Mouse (Mus musculus) heart, embryonic 11.5 days (tissue): ENCODE results near the gene Fosl2. TPM values are rescaled to one million over a fixed set of nuclear protein-coding genes. Genes with fewer than 3 reads are reported as not detected.
A peak's percentile ranks its signal among the peaks of the same experiment; 100 is the strongest.
"Not testable (repeated sequence)": the region's sequence is repeated elsewhere in the genome, so short reads cannot be mapped to it uniquely, and the experiment has no call there.

Experiments
- ATAC-seq: fragments of 200-750 bp; cut with Nextera tagmentation; replicated peaks from 2 replicates; pipeline ENCODE4 v1.8.0; 2017; ENCODE audit warnings: moderate library complexity; ENCODE audit not compliant: insufficient number of reproducible peaks, low FRiP score, low TSS enrichment
- H3K27ac ChIP-seq: fragments of 300-500 bp; sonication (generic); 2 replicates; pipeline ENCODE4 v1.5.1; 2014; ENCODE audit warnings: mild to moderate bottlenecking, low read depth, low read length
- H3K27me3 ChIP-seq: fragments of 300-500 bp; sonication (generic); 2 replicates; pipeline ENCODE4 v1.6.1; 2014; ENCODE audit warnings: mild to moderate bottlenecking, low read length, mixed read lengths; ENCODE audit not compliant: control insufficient read depth, insufficient read depth
- H3K36me3 ChIP-seq: fragments of 300-500 bp; sonication (generic); 2 replicates; pipeline ENCODE4 v1.6.1; 2014; ENCODE audit warnings: mild to moderate bottlenecking, low read length, moderate library complexity, mixed read lengths; ENCODE audit not compliant: control insufficient read depth, insufficient read depth
- H3K4me1 ChIP-seq: fragments of 300-500 bp; sonication (generic); 2 replicates; pipeline ENCODE4 v1.6.1; 2014; ENCODE audit warnings: low read length; ENCODE audit not compliant: control insufficient read depth, insufficient read depth
- H3K4me2 ChIP-seq: fragments of 300-500 bp; sonication (generic); 2 replicates; pipeline ENCODE4 v1.6.1; 2014; ENCODE audit warnings: mild to moderate bottlenecking, moderate library complexity
- H3K4me3 ChIP-seq: fragments of 300-500 bp; sonication (generic); 2 replicates; pipeline ENCODE4 v1.5.1; 2014; ENCODE audit warnings: low read depth, low read length
- H3K9ac ChIP-seq: fragments of 300-500 bp; sonication (generic); 2 replicates; pipeline ENCODE4 v1.6.1; 2014; ENCODE audit warnings: mild to moderate bottlenecking, low read depth, low read length, moderate library complexity
- H3K9me3 ChIP-seq: fragments of 300-500 bp; sonication (generic); replicated peaks from 2 replicates; pipeline ENCODE4 v1.6.1; 2016; ENCODE audit warnings: low read length; ENCODE audit not compliant: control insufficient read depth
- WGBS: fragments of 180-500 bp; shearing (Covaris S2); extraction: QIAGEN DNeasy Blood & Tissue Kit; methylation state at CpG from one replicate; pipeline ENCODE4 v1.1.7; 2014; ENCODE audit not compliant: insufficient replicate concordance; 5-methylcytosine and 5-hydroxymethylcytosine counted together
- polyA plus RNA-seq: library from polyadenylated mRNA; unstranded; fragments of >200 nt; fragmentation: Nextera tagmentation; extraction: Ambion mirVana; gene quantifications from 2 replicates; pipeline ENCODE4 v1.2.1, GENCODE M21; 2014

The Fosl2 gene
- polyA plus RNA-seq, 1 experiment from 2014 or later = 3.0 TPM

- H3K4me2 ChIP-seq = no peak overlapping the region
- H3K4me1 ChIP-seq = no peaks in the 10 kb centered on the region
- no peak overlapping the region for H3K27ac ChIP-seq
- no peak overlapping the region for H3K4me3 ChIP-seq
- 57% methylated on average over 4 of the region's 4 CpGs for WGBS
- H3K36me3 ChIP-seq = no peaks in the 10 kb centered on the region
- H3K27me3 ChIP-seq = no peaks in the 10 kb centered on the region
- ATAC-seq = no peak
- no peak overlapping the region for H3K9ac ChIP-seq
- no peaks in the 10 kb centered on the region for H3K9me3 ChIP-seq
Observed at GRCm38 (mm10) chr5:32177737-32178136, 42.1 kb downstream of the Fosl2 start.

- not testable (repeated sequence) for H3K4me2 ChIP-seq, H3K27ac ChIP-seq, ATAC-seq, H3K36me3 ChIP-seq, H3K4me1 ChIP-seq, H3K4me3 ChIP-seq, H3K27me3 ChIP-seq, H3K9ac ChIP-seq, H3K9me3 ChIP-seq
- 74% methylated on average over 5 of the region's 6 CpGs for WGBS
Observed at GRCm38 (mm10) chr5:32178720-32179119, 43.1 kb downstream of the Fosl2 start.

GRCm38 (mm10) chr5:32182885-32183629 is 47.5 kb downstream of the Fosl2 start:
- Histone ChIP-seq H3K9me3 (no peaks in the 10 kb centered on the region), H3K27me3 (no peaks in the 10 kb centered on the region), H3K4me1 (no peaks in the 10 kb centered on the region), H3K4me3 (no peak overlapping the region), H3K27ac (no peak overlapping the region), H3K36me3 (no peaks in the 10 kb centered on the region), H3K4me2 (no peak overlapping the region), H3K9ac (no peak overlapping the region)
- WGBS = 58% methylated on average over 4 of the region's 4 CpGs
- ATAC-seq = no peak

DNA sequence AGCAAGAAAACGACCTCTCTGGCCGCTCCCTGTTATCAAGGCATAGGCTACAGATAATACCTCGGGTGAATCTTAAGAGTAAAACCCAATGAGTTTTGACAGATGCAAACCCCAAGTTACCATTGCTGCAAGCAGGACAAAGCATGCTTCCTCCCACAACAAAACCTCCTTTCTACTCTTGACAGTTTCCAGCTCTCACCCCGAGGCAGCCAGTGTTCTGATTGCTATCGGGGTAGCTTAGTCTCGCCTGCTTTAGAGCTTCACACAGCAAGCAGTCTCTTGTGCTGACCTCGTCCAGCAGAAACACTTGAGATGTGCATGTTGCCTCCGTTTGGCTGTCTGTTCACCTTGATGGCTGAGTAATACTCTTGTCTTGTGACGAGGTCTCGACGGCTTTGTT is 52.1 kb downstream of the Fosl2 start:
- 0 out of 2 replicates have a peak overlapping the region, but pooled peaks have one; percentile 2 for H3K4me2 ChIP-seq
- no peak overlapping the region for H3K27ac ChIP-seq
- no peaks in the 10 kb centered on the region for H3K9me3 ChIP-seq
- no peaks in the 10 kb centered on the region for H3K27me3 ChIP-seq
- no peaks in the 10 kb centered on the region for H3K36me3 ChIP-seq
- H3K4me1 ChIP-seq = no peaks in the 10 kb centered on the region
- H3K9ac ChIP-seq = no peak overlapping the region
- no peak overlapping the region for H3K4me3 ChIP-seq
- WGBS = 23% methylated on average over 11 of the region's 11 CpGs
- no peak for ATAC-seq

DNA sequence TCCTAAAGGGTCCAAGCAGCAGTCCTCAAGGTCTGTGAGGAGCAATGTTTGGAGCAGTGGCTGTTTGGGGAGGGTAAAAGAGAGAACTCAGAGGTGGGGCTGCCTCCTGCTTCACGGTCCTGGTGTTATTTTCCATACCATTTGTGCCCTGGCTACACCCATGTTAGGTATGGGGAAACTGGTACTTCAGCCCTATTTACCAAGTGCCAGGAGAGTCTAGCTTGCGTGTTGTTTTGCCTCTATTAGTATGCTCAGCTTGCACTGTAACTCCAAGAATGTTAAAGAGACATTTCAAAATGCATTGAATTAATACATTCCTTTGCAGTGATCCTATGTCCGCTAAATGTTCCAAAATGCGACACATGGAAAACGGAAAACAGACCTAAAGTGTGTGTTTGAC is 55.7 kb downstream of the Fosl2 start:
- 80% methylated on average over 5 of the region's 5 CpGs for WGBS
- ATAC-seq = no peak
- no peaks in the 10 kb centered on the region; the same call in 1 of the 2 replicates for H3K4me1 ChIP-seq
- H3K4me3 ChIP-seq = no peak overlapping the region
- no peaks in the 10 kb centered on the region for H3K9me3 ChIP-seq
- H3K4me2 ChIP-seq = no peak overlapping the region
- H3K36me3 ChIP-seq = no peaks in the 10 kb centered on the region
- no peaks in the 10 kb centered on the region for H3K27me3 ChIP-seq
- H3K9ac ChIP-seq = no peak overlapping the region
- no peak overlapping the region for H3K27ac ChIP-seq

- H3K9me3 ChIP-seq = no peaks in the 10 kb centered on the region
- no peaks in the 10 kb centered on the region for H3K27me3 ChIP-seq
- 64% methylated on average over 16 of the region's 16 CpGs for WGBS
- H3K9ac ChIP-seq = no peak overlapping the region
- no peak overlapping the region for H3K27ac ChIP-seq
- no peak for ATAC-seq
- H3K4me3 ChIP-seq = no peak overlapping the region
- H3K4me1 ChIP-seq = no peaks in the 10 kb centered on the region; the same call in 1 of the 2 replicates
- H3K36me3 ChIP-seq = no peaks in the 10 kb centered on the region
- H3K4me2 ChIP-seq = no peak overlapping the region
Observed at GRCm38 (mm10) chr5:32192016-32192845, 56.6 kb downstream of the Fosl2 start.

- Histone ChIP-seq H3K27me3 (no peaks in the 10 kb centered on the region), H3K9ac (no peak overlapping the region), H3K4me3 (no peak overlapping the region), H3K4me2 (no peak overlapping the region), H3K4me1 (no peaks in the 10 kb centered on the region; the same call in 1 of the 2 replicates), H3K27ac (no peak overlapping the region), H3K9me3 (no peaks in the 10 kb centered on the region), H3K36me3 (no peaks in the 10 kb centered on the region)
- 66% methylated on average over 4 of the region's 4 CpGs for WGBS
- ATAC-seq = no peak
Observed at GRCm38 (mm10) chr5:32194236-32194635, 58.6 kb downstream of the Fosl2 start.

DNA sequence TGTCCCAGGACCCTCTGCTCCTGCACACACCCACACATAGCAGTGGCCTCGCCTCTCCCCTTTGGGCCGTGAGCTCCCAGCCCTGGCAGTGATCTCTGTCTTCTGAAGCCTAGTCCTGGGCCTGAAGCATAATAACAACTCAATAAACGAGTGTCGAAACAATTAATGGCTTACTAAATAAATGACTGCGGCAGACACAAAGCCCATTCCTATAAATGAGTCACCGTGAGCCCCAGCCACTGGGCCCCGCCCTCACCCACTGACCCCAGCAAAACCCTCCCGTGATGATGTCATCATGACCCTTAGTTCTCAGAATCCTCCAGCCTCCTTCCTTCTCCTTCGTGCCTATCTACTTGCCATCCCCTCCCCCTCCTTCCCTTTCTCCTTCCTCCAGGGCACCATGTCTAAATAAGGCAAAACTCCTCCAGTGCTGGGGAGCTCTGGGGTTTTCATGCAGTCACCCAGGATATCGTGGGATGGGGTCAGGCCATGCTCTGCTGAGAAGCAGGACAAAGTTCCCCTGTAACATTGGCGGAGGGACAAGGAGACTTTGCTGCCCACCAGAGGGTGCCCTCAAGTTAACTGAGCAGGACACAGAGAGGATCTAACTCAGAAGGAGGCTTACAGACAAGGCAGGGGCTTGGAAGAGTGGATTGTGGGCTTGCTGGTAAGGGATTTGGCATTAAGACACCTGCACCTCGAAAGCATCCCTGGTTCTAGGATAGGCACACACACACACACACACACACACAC is 60.4 kb downstream of the Fosl2 start:
- H3K4me1 ChIP-seq = no peaks in the 10 kb centered on the region; the same call in 1 of the 2 replicates
- no peaks in the 10 kb centered on the region for H3K9me3 ChIP-seq
- WGBS = 54% methylated on average over 12 of the region's 12 CpGs
- no peak overlapping the region for H3K9ac ChIP-seq
- no peaks in the 10 kb centered on the region for H3K36me3 ChIP-seq
- no peak overlapping the region for H3K4me2 ChIP-seq
- no peak overlapping the region for H3K4me3 ChIP-seq
- no peaks in the 10 kb centered on the region for H3K27me3 ChIP-seq
- ATAC-seq = no peak
- H3K27ac ChIP-seq = no peak overlapping the region
